Mouse (Mus musculus) liver, embryonic 14.5 days (tissue): ENCODE measurements at regions not wholly inside any gene's neighbourhood (a gene's known extent, or its start where the extent isn't known, plus 50 kb on each side); places are given as distances from the start of the nearest gene placed in this dataset.

Experiments
- ATAC-seq: fragments of 200-750 bp; cut with Nextera tagmentation; 2 replicates; pipeline ENCODE4 v1.8.0; 2017; ENCODE audit warnings: moderate number of reproducible peaks, mild to moderate bottlenecking, moderate library complexity; ENCODE audit not compliant: insufficient read depth
- DNase-seq, 3 experiments: peaks; one replicate each; pipeline ENCODE4 v3.0.0-alpha.2; 2012 to 2013; ENCODE audit warnings: low read depth in 3 of 3, low spot score in 3 of 3
- H3K27ac ChIP-seq: fragments of 300-500 bp; sonication (generic); 2 replicates; pipeline ENCODE4 v1.5.1; 2014; ENCODE audit warnings: moderate library complexity, mild to moderate bottlenecking, control low read depth, inconsistent platforms
- H3K27me3 ChIP-seq: fragments of 300-500 bp; sonication (generic); 2 replicates; pipeline ENCODE4 v1.6.1; 2014; ENCODE audit warnings: mild to moderate bottlenecking, low read length, moderate library complexity; ENCODE audit not compliant: control insufficient read depth, insufficient read depth
- H3K36me3 ChIP-seq: fragments of 300-500 bp; sonication (generic); replicated peaks from 2 replicates; pipeline ENCODE4 v1.6.1; 2014; ENCODE audit warnings: low read depth; ENCODE audit not compliant: control insufficient read depth, insufficient read depth
- H3K4me1 ChIP-seq, 2 experiments: fragments of 200-500 bp in 1 of 2; fragments of 300-500 bp in 1 of 2; sonication (generic) in 1 of 2; replicated peaks; 2 replicates each; pipeline ENCODE4 v1.6.1; 2012 to 2014; ENCODE audit warnings: antibody characterized with exemption in 1 of 2, inconsistent platforms in 1 of 2, low read length in 1 of 2; ENCODE audit not compliant: control insufficient read depth in 2 of 2, insufficient read depth in 2 of 2
- H3K4me2 ChIP-seq: fragments of 300-500 bp; sonication (generic); 2 replicates; pipeline ENCODE4 v1.6.1; 2014; ENCODE audit warnings: low read depth, mild to moderate bottlenecking, control low read depth, moderate library complexity
- H3K4me3 ChIP-seq, 2 experiments: fragments of 200-500 bp in 1 of 2; fragments of 300-500 bp in 1 of 2; sonication (generic) in 1 of 2; 2 replicates each; pipeline ENCODE4 v1.5.1; 2012 to 2014; ENCODE audit warnings: low read depth in 2 of 2, low read length in 2 of 2, mild to moderate bottlenecking in 2 of 2, control low read depth in 1 of 2, inconsistent platforms in 1 of 2, moderate library complexity in 1 of 2; ENCODE audit not compliant: insufficient read depth in 1 of 2
- H3K9ac ChIP-seq: fragments of 300-500 bp; sonication (generic); replicated peaks from 2 replicates; pipeline ENCODE4 v1.6.1; 2014; ENCODE audit warnings: mild to moderate bottlenecking, control low read depth, moderate library complexity
- H3K9me3 ChIP-seq: fragments of 300-500 bp; sonication (generic); 2 replicates; pipeline ENCODE4 v1.6.1; 2016; ENCODE audit warnings: low read length, mixed read lengths; ENCODE audit not compliant: control insufficient read depth
- CTCF ChIP-seq: IDR thresholded peaks from 2 replicates; pipeline ENCODE4 v1.5.1; 2016; ENCODE audit warnings: antibody characterized with exemption, low read depth, control low read depth
- EP300 ChIP-seq: IDR thresholded peaks from 2 replicates; pipeline ENCODE4 v1.6.1; 2016; ENCODE audit warnings: antibody characterized with exemption, low read depth
- WGBS: fragments of 180-500 bp; shearing (Covaris S2); extraction: QIAGEN DNeasy Blood & Tissue Kit; methylation state at CpG from one replicate; pipeline ENCODE4 v1.1.7; 2014; ENCODE audit not compliant: insufficient replicate concordance; 5-methylcytosine and 5-hydroxymethylcytosine counted together

- DNase-seq = no peak
- no peak for TF ChIP-seq EP300
- TF ChIP-seq CTCF = no peak
Measured at GRCm38 (mm10) chr5:85750893-85751292, 314.5 kb downstream of the Cenpc1 start.

DNA sequence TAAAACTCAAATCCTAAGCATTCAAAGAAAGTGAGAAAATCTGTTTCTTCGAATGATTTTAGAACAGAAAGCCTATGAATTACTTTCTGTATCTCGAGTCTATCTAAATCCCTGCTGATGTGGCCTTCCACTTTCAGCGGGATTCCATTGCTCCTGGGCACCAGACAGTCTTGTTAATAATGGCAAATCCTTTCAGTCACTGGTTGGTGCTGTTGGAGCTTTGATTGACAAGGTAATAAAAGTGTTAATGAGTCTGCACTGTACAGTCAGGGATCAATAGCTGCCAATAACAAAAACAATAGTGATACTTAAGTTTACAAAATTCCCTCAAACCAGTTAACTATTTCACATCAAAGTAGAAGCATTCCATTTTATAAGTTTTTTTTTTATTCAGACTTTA, 335.8 kb downstream of the Cenpc1 start:
- TF ChIP-seq EP300 (no peak), CTCF (no peak)
- Histone ChIP-seq H3K4me3 (no peak overlapping the region), H3K4me2 (no peak overlapping the region), H3K9ac (no peak overlapping the region), H3K9me3 (no peaks in the 10 kb centered on the region), H3K27me3 (no peaks in the 10 kb centered on the region), H3K4me1 (no peaks in the 10 kb centered on the region), H3K36me3 (no peaks in the 10 kb centered on the region), H3K27ac (no peak overlapping the region)
- 35% methylated on average over 3 of the region's 3 CpGs for WGBS
- DNase-seq (no peak), ATAC-seq (no peak)

More at GRCm38 (mm10) chr5:85750893-85751292, 314.5 kb downstream of the Cenpc1 start:
- Histone ChIP-seq H3K9ac (no peak overlapping the region), H3K27ac (no peak overlapping the region), H3K9me3 (no peaks in the 10 kb centered on the region), H3K27me3 (no peaks in the 10 kb centered on the region), H3K4me1 (no peaks in the 10 kb centered on the region), H3K36me3 (no peaks in the 10 kb centered on the region), H3K4me2 (no peak overlapping the region), H3K4me3 (no peak overlapping the region)
- WGBS = 21% methylated on average over 1 of the region's 1 CpGs
- no peak for ATAC-seq

DNA sequence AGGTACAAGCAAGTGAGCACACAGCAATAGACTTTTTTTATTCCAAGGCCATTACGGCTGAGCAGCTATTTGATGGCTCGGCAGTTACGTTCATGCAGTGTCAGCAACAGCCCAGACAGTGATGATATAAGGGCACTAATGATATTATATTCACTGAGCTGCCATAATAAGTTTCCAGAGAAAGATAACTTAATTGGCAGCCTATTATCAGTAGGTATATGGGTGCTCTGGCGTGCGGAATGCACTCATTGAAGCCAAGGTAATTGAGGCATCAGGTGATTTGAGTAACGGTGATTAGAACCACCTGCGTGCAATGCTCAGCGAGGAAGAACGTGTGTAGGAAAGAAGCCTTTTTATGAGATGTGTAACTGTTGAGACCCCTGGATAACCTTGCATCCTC, 358.0 kb downstream of the Cenpc1 start:
- Histone ChIP-seq H3K4me3 (no peak overlapping the region), H3K4me1 (no peaks in the 10 kb centered on the region), H3K4me2 (no peak overlapping the region), H3K9ac (no peak overlapping the region), H3K27ac (no peak overlapping the region), H3K36me3 (no peaks in the 10 kb centered on the region), H3K27me3 (no peaks in the 10 kb centered on the region), H3K9me3 (no peaks in the 10 kb centered on the region; the same call in 1 of the 2 replicates)
- 76% methylated on average over 9 of the region's 9 CpGs for WGBS
- TF ChIP-seq EP300 = no peak
- TF ChIP-seq CTCF = no peak
- ATAC-seq (no peak), DNase-seq (no peak)

DNA sequence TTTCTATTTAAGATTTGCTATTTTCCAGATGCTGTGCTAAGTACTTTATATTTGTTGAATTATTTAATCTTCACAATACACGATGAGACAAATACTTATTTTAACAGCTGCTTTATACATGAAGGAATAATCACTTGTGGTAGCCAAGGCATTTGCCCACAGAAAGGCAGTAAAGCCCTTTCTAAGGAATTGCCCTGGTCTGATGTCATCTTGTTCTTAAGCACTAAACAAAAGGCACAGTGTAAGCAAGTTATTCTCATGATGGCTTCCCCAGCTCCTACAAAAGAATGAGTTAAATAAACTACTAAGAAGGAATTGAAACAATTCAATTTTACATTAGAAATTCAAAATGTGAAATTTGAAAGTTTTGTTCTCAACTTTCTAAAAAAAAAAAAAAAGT, 358.8 kb downstream of the Cenpc1 start:
- TF ChIP-seq CTCF = no peak
- no peak for TF ChIP-seq EP300
- H3K4me2 ChIP-seq = no peak overlapping the region
- no peaks in the 10 kb centered on the region; the same call in 1 of the 2 replicates for H3K9me3 ChIP-seq
- H3K27ac ChIP-seq = no peak overlapping the region
- H3K36me3 ChIP-seq = no peaks in the 10 kb centered on the region
- H3K4me1 ChIP-seq = no peaks in the 10 kb centered on the region
- DNase-seq = no peak
- ATAC-seq = no peak
- 45% methylated on average over 1 of the region's 1 CpGs for WGBS
- H3K4me3 ChIP-seq = no peak overlapping the region
- no peaks in the 10 kb centered on the region for H3K27me3 ChIP-seq
- H3K9ac ChIP-seq = no peak overlapping the region

DNA sequence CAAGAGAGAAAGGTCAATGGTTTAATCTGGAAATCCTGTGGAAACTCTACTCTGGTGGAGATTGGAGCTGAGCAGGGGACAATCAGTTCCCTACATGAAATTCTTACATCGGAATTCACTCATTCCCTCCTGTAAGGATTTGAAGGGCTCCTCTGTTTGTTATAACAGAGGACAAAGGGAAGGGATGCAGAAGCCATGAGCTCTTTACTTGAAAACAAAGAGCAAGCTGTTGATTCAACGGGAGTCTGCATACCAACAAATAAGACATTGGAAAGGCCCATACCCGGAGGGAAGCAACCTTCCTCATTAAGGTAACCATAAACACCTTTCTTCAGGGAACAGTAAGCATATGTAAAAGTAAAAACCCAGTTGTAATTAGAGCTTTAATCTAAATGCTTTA, 359.3 kb downstream of the Cenpc1 start:
- Histone ChIP-seq H3K4me2 (no peak overlapping the region), H3K9ac (no peak overlapping the region), H3K27ac (no peak overlapping the region), H3K4me1 (no peaks in the 10 kb centered on the region), H3K36me3 (no peaks in the 10 kb centered on the region), H3K4me3 (no peak overlapping the region), H3K9me3 (no peaks in the 10 kb centered on the region; the same call in 1 of the 2 replicates), H3K27me3 (no peaks in the 10 kb centered on the region)
- no peak for DNase-seq
- no peak for TF ChIP-seq EP300
- no peak for TF ChIP-seq CTCF
- WGBS = 41% methylated on average over 3 of the region's 3 CpGs
- no peak for ATAC-seq
